Mouse (Mus musculus): Measurements from ENCODE around the gene Dohh.

Dohh gene

GRCm38 (mm10) chr10:81419111-81419928 lies 35.1 kb downstream of the Dohh start:
- DNase-seq, result peak; percentile 0 to 1

- DNase-seq, result peak; percentile 3 to 4
Measured at GRCm38 (mm10) chr10:81420191-81420767, 36.1 kb downstream of the Dohh start.

- DNase-seq, result peak; percentile 0 to 1
Measured at GRCm38 (mm10) chr10:81421041-81421796, 37.0 kb downstream of the Dohh start.

GRCm38 (mm10) chr10:81421797-81422100 lies 37.5 kb downstream of the Dohh start:
- DNase-seq, result peak in 1 of 2 experiments; percentile 2

- peak; percentile 0 to 3 for DNase-seq
Measured at GRCm38 (mm10) chr10:81422191-81422590, 38.0 kb downstream of the Dohh start.

- DNase-seq, result no peak
Measured at GRCm38 (mm10) chr10:81422661-81423217, 38.5 kb downstream of the Dohh start.

GRCm38 (mm10) chr10:81423476-81424245 lies 39.4 kb downstream of the Dohh start:
- peak in 1 of 2 experiments; percentile 0 for DNase-seq

- peak; percentile 5 to 10 for DNase-seq
Measured at GRCm38 (mm10) chr10:81424246-81425051, 40.2 kb downstream of the Dohh start.

GRCm38 (mm10) chr10:81425236-81425850 lies 41.1 kb downstream of the Dohh start:
- peak; percentile 4 to 6 for DNase-seq

- DNase-seq, result peak in 1 of 2 experiments; percentile 2
Measured at GRCm38 (mm10) chr10:81426081-81426671, 41.9 kb downstream of the Dohh start.

- peak in 1 of 2 experiments; percentile 16 for DNase-seq
Measured at GRCm38 (mm10) chr10:81426897-81427296, 42.7 kb downstream of the Dohh start.

GRCm38 (mm10) chr10:81427327-81427726 lies 43.1 kb downstream of the Dohh start:
- DNase-seq, result peak in 1 of 2 experiments; percentile 8

GRCm38 (mm10) chr10:81427804-81428506 lies 43.7 kb downstream of the Dohh start:
- no peak for DNase-seq

GRCm38 (mm10) chr10:81428507-81428870 lies 44.3 kb downstream of the Dohh start:
- DNase-seq, result no peak

GRCm38 (mm10) chr10:81429092-81429491 lies 44.9 kb downstream of the Dohh start:
- no peak for DNase-seq

GRCm38 (mm10) chr10:81429605-81430061 lies 45.4 kb downstream of the Dohh start:
- peak; percentile 70 to 81 for DNase-seq

GRCm38 (mm10) chr10:81430141-81430830 lies 46.1 kb downstream of the Dohh start:
- peak; percentile 40 to 55 for DNase-seq

GRCm38 (mm10) chr10:81430831-81431525 lies 46.8 kb downstream of the Dohh start:
- DNase-seq, result peak; percentile 34 to 53

All from thymus, adult 18-20 months (tissue).